Mouse (Mus musculus) CD4-positive, CD25-positive, alpha-beta regulatory T cell, adult 4 months (primary cell): ENCODE results near the gene Cdt1. TPM values are rescaled to one million over a fixed set of nuclear protein-coding genes. Genes with fewer than 3 reads are reported as not detected.

Experiments
- ATAC-seq: one replicate; pipeline ENCODE4 v1.8.0; 2017
- polyA plus RNA-seq, 2 experiments: library from polyadenylated mRNA; unstranded; fragments of 100-300 nt; shearing (Covaris generic); gene quantifications; one replicate each; pipeline ENCODE4 v1.2.1; 2017

The Cdt1 gene
- polyA plus RNA-seq, result 10 to 100 TPM in 1 of 2 experiments, 1 to 10 TPM in 1; 8.2 to 12.6 TPM

DNA sequence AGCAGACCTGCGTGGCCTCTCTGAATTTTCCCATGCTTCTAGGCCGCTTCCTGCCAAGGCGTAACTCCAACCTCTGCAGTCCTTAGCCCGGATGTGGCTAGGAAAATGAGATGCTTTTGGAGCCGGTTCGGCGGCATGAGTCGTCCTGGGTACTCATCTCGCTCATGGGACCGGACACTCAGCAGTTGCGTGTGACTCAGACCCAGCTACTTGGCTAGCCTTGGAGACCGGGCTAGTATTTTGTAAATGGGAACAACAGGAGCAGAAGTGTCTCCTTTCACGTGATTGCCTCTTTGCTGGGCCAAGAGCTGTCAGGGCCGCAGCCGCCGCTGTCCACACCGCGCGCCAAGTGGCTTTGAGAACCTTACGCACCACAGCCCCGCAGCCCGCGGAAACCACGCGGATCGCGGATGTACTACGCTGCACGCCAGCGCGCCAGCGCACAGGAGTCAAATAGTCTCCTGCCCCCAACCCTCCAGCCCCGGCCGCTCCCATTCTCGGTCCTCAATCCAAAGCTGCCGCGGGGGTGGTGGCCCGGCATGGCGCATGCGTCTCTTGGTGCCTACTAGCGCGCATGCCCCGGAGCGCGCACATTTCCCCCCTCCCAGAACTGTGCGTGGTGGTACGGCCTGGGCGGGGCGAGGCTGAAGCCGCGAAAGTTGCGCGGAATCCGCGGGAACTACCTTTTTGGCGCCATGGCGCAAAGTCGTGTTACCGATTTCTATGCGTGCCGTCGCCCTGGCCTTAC lies at the start of gene Cdt1:
Gene Cdt1 (plus strand): TSS at position 655 of the 748 bp plus-strand sequence.
- peak; percentile 82 for ATAC-seq

GRCm38 (mm10) chr8:122520611-122521010 lies 47.2 kb upstream of the Cdt1 start:
- ATAC-seq, result no peak

DNA sequence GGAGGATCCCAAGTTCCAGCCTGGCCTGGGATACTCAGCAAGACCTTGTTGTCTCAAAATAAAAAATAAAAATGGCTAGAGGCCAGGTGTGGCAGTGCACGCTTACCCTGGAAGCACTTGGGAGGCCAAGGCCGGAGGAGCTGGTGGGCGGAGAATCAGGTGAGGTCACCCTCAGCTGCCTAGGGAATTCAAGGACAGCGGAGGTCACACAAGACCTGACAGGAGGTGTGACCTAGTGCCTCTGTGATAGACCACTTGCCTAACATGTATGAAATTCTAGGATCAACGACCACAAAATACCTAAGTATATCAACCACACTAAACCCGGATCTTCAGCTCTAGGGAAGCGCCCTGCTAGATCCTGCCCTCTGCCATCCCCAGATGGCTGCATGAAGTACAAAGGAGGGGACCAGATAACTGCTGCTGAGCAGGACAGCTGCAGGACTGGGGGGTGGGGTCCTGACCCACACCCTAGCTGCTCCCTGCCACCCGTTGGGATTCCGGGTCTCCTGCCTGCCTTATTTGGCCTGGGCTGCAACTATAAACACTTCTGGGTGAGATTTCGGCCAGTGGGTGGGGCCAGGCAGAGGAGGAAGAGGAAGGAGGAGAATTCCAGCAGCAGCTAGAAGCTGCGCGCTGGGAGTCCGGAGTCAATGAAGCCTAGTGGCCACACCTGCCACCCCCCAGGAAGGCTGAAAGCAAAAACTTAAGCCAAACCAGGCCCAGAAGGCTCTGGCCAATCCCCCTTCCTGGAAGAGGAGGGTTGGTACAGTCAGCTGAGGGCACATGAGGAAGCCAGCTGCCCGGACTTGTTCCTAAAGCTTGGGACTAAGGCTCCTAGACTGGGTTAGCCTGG lies 44.8 kb upstream of the Cdt1 start:
- no peak for ATAC-seq

- no peak for ATAC-seq
These were observed 44.0 kb upstream of the Cdt1 start for GRCm38 (mm10) chr8:122523652-122524360.

DNA sequence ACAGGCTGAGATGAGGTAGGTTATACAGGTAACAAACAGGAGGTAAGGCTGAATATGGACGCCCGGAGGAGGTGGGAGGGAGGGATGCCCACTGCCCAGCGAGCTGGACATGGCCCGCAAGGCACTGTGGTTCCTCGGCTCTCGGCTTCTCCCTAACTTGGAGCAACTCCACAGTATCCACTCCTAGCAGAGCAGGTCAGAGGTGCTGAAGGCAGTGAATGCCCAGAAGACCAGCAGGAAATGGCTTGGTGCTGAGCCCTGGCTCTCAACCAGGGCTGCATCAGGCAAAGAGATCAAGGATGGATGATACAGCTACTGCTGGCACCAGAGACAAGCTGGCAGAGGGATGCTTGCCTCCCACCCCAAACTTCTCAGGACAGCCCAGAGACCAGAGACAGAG lies 43.3 kb upstream of the Cdt1 start:
- no peak for ATAC-seq

DNA sequence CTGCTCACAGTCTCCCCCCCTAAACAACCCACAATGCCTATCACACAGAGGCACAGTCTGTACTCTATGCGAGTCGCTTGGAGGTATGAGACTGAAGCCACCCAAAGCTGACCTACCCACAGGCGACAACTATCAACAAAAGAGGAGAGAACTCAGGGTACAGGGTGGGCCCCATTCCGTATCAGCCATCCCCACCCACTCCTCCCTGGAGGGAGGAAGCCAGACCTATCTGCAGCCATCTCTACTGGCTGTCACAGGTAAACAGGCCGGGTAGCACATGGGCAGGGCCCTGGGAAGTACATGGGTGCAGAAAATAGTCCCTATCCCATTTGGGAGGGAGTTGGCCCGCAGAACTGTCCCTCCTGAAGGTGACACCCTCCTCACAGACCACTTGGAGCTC lies 42.8 kb upstream of the Cdt1 start:
- ATAC-seq, result no peak

GRCm38 (mm10) chr8:122526084-122526483 lies 41.7 kb upstream of the Cdt1 start:
- ATAC-seq, result no peak

GRCm38 (mm10) chr8:122526526-122527170 lies 41.2 kb upstream of the Cdt1 start:
- no peak for ATAC-seq

- ATAC-seq, result no peak
These were observed 39.9 kb upstream of the Cdt1 start for GRCm38 (mm10) chr8:122527937-122528336.

DNA sequence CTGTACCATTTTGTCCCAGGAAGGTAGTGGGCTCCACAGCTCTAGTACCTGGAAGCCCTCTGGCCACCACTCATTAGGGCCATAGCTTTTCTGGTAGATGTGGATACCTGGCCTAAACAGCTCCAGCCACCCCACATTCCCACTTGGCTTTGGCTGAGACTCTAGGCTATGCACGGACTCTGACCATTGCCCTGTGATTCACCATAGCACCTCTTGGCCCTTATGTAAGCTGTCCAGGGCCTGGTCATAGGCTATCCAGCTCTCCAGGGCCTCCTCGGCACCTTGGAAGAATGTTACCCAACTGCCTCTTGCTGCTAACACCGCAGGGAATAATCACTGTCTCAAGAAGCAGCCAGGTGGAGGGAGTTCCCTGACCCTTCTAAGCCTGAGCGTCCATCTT lies 38.7 kb upstream of the Cdt1 start:
- no peak for ATAC-seq

- ATAC-seq, result no peak
These were observed 36.5 kb upstream of the Cdt1 start for GRCm38 (mm10) chr8:122531312-122531711.

GRCm38 (mm10) chr8:122537033-122537432 lies 30.8 kb upstream of the Cdt1 start:
- no peak for ATAC-seq

- no peak for ATAC-seq
These were observed 30.0 kb upstream of the Cdt1 start for GRCm38 (mm10) chr8:122537812-122538211.

DNA sequence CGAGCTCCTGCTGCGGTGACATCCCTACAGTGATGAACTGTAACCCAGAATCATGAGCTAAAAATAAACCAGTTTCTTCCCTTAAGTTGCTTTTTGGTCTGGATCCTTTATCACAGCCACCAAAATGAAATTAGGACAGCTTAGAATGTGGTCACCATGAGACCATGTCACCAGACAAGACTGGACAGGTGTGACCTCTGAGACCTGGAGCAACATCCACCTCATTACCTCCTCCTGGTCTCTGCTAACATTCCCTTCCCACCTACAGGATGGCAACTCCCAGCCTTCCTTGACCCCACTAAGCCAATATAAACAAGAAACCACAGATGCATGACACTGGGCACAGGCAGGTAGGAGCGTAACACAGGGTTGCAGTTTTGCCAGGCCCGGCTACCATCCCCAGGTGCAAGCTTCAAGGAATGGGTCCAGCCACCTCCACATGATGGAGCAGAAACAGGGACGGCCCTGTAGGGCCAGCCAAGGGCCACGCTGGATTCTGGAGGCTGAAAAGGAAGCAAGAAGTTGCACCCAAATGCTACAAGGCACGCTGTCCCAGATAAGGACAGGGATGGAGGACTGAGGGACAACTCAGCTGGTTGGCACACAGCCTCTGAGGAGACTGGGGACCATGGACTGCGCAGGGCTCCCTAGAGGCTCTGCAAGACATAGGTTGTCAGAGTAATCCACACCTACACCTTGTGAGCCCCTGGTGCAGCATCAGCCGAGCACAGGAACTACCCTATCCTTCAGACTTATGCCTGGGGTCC lies 29.3 kb upstream of the Cdt1 start:
- ATAC-seq, result no peak

GRCm38 (mm10) chr8:122544138-122544537 lies 23.7 kb upstream of the Cdt1 start:
- no peak for ATAC-seq

- no peak for ATAC-seq
These were observed 21.6 kb upstream of the Cdt1 start for GRCm38 (mm10) chr8:122546066-122546755.

DNA sequence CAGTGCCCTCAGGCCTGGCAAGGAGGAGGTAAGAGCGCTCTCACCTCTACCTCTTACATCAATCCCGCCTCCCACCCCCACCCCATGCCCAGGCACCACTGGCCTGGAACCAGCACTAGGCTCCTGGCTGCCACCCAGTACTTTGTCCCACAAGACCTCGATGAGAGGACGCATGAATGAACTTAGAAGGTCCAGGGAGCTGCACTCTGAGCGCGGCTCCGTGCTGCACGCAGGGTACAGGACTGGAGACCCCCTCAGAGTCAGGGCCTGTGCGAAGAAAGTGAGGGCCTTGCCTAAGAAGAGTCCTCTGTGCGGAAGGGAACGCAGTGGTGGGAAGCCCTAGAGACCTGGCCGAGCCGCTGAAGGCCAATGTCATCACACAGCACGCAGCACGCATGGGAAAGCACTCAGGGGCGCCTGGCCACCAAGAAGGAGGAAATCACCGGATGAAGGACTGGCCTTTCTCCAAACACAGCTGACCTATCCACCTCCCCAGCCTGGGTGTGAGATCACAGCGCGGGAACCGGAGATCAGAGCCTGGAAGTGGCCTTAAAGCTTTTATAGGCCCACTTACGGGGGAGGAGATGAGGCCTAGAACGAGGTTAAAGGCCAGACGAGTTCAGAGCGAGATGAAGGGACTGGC lies 20.9 kb upstream of the Cdt1 start:
- no peak for ATAC-seq

DNA sequence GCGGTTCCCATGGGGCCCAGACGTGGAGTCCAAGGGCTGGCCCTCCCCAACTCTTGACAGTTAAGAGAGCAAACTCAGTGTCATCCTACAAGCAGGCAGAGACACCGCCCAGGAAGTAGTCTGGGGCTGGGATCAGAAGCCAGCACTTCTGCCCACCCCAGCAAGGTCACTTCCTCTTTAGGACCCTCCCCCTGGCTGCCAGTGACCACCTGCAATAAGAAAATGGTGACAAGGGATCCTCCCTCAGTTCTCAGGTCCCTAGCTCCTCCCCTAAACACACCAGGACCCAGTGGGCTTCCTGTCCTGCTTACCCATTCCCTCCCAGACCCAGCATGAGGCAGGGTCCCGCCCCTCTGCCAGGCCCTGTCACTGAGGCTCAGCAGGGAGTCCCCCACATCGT lies 20.0 kb upstream of the Cdt1 start:
- peak; percentile 66 for ATAC-seq

GRCm38 (mm10) chr8:122548331-122548730 lies 19.5 kb upstream of the Cdt1 start:
- no peak for ATAC-seq

- peak; percentile 32 for ATAC-seq
These were observed 18.9 kb upstream of the Cdt1 start for GRCm38 (mm10) chr8:122548891-122549439.
